Mouse (Mus musculus): ENCODE measurements around the gene Cyfip2. TPM values are rescaled to one million over a fixed set of nuclear protein-coding genes. Genes with fewer than 3 reads are reported as not detected.

Gene Cyfip2
- polyA plus RNA-seq, 1 experiment from 2014 or later = 65.1 TPM

- no peak for ATAC-seq (ENCODE audit: low FRiP score)
- Histone ChIP-seq H3K27me3 (no peaks in the 10 kb centered on the region), H3K27ac (no peak overlapping the region), H3K4me2 (replicated peaks) (no peak overlapping the region), H3K9ac (no peak overlapping the region), H3K9me3 (replicated peaks) (no peaks in the 10 kb centered on the region), H3K4me3 (no peak overlapping the region), H3K36me3 (no peaks in the 10 kb centered on the region), H3K4me1 (no peaks in the 10 kb centered on the region)
- WGBS = 89% methylated on average over 8 of the region's 8 CpGs
Observed at GRCm38 (mm10) chr11:46156945-46157344, 155.7 kb downstream of the Cyfip2 start.

- Histone ChIP-seq H3K27me3 (no peaks in the 10 kb centered on the region), H3K36me3 (peaks cover 27% of the 10 kb centered on the region), H3K4me3 (no peak overlapping the region), H3K4me2 (replicated peaks) (no peak overlapping the region), H3K27ac (no peak overlapping the region), H3K4me1 (no peaks in the 10 kb centered on the region), H3K9ac (no peak overlapping the region), H3K9me3 (replicated peaks) (no peaks in the 10 kb centered on the region)
- WGBS = 90% methylated on average over 5 of the region's 5 CpGs
- ATAC-seq (ENCODE audit: low FRiP score) = no peak
Observed at GRCm38 (mm10) chr11:46146619-46147018, 166.0 kb downstream of the Cyfip2 start.

DNA sequence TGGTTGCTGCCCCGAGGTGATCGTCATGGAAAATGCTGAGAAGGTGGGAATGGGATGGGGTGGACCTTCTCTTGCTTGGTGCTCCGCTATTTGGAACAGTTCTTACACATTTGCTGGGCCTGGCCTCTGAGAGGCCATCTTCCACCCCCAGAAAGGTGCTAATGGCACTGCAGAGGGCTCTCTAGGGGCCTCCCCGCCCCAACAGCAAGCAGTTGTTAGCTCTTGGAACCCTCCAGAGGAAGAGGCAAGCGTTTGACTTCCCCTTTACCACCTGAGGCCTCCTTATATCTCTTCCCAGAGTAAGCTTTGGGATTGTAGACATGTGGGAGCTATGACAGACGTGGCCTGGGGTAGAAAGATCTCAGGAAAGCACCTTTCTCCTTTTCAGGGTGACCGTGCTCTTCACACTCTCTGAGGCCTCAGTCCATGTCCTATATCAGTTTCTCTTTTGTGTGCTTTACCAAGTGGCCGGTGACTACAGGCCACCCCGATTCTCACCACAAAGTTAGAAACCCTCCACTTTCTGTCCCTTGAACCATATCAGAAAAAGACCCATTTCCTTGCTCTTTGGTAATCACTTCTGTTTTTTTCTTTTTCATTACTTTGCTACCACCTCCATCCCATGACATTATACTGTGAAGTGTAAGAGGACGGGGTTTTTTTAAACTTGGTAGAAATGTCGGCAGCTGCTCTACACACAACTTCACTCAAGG is 167.3 kb downstream of the Cyfip2 start:
- WGBS = 87% methylated on average over 11 of the region's 11 CpGs
- ATAC-seq (ENCODE audit: low FRiP score) = no peak
- no peaks in the 10 kb centered on the region for H3K9me3 ChIP-seq (replicated peaks)
- H3K9ac ChIP-seq = no peak overlapping the region
- H3K27ac ChIP-seq = no peak overlapping the region
- no peaks in the 10 kb centered on the region for H3K27me3 ChIP-seq
- no peak overlapping the region for H3K4me3 ChIP-seq
- no peaks in the 10 kb centered on the region for H3K4me1 ChIP-seq
- H3K36me3 ChIP-seq = peaks cover 40% of the 10 kb centered on the region
- H3K4me2 ChIP-seq (replicated peaks) = no peak overlapping the region

Small RNA genes within 50 kb of the gene (microRNA-seq; reads per million reads assigned to microRNA genes)
- not detected for gene Mir7239

Other genes with a start within 250 kb of the Cyfip2 start
- 0.72 and 0.90 TPM in 2 replicates for gene Nipal4, start 146.4 kb downstream of the Cyfip2 start, polyA plus RNA-seq (2016; fragmentation: Nextera tagmentation; extraction: Ambion mirVana)
- 1.1 TPM in 2 replicates for gene Fndc9, start 77.3 kb downstream of the Cyfip2 start, polyA plus RNA-seq (2016; fragmentation: Nextera tagmentation; extraction: Ambion mirVana)
- gene Itk, start 76.7 kb upstream of the Cyfip2 start, polyA plus RNA-seq (2016; fragmentation: Nextera tagmentation; extraction: Ambion mirVana) = 0.05 TPM in 1 of 2 replicates, not detected in the other
- gene Fam71b, start 83.7 kb upstream of the Cyfip2 start, polyA plus RNA-seq (2016; fragmentation: Nextera tagmentation; extraction: Ambion mirVana) = not detected in 2 replicates
- gene Med7, start 124.1 kb upstream of the Cyfip2 start, polyA plus RNA-seq (2016; fragmentation: Nextera tagmentation; extraction: Ambion mirVana) = 79.3 and 85.9 TPM in 2 replicates
- 0.14 and 0.35 TPM in 2 replicates for gene Havcr2, start 142.1 kb upstream of the Cyfip2 start, polyA plus RNA-seq (2016; fragmentation: Nextera tagmentation; extraction: Ambion mirVana)
- gene Gm12169, start 211.4 kb upstream of the Cyfip2 start, polyA plus RNA-seq (2016; fragmentation: Nextera tagmentation; extraction: Ambion mirVana) = not detected in 2 replicates